Mouse (Mus musculus) left cerebral cortex, adult 2 months (tissue): ENCODE measurements at regions not wholly inside any gene's neighbourhood (a gene's known extent, or its start where the extent isn't known, plus 50 kb on each side); places are given as distances from the start of the nearest gene placed in this dataset.
A peak's percentile ranks its signal among the peaks of the same experiment; 100 is the strongest.

ENCODE experiments used
- DNase-seq, 2 experiments: peaks; one replicate each; pipeline ENCODE4 v3.0.0; 2021 to 2022; ENCODE audit warnings: low spot score in 2 of 2, mixed read lengths in 1 of 2; ENCODE audit errors: extremely low spot score in 1 of 2
- H3K27ac ChIP-seq: fragments of 200-600 bp; 2 replicates; pipeline ENCODE4 v1.8.1; 2022
- H3K4me3 ChIP-seq: fragments of 200-600 bp; 2 replicates; pipeline ENCODE4 v1.8.1; 2022
- CTCF ChIP-seq: fragments of 200-600 bp; IDR thresholded peaks from 2 replicates; pipeline ENCODE4 v1.8.1; 2022; ENCODE audit warnings: antibody characterized with exemption, mild to moderate bottlenecking, moderate library complexity
- intact Hi-C: fragments of 180-260 bp; cut with DNase I; formaldehyde crosslinking; loops from one replicate; pipeline ENCODE4 v1.15.1; 2025

GRCm38 (mm10) chr10:53852091-53852490 lies 101.2 kb upstream of the Fam184a start:
- DNase-seq: no peak
- Histone ChIP-seq H3K27ac (no peak overlapping the region), H3K4me3 (no peak overlapping the region)
- intact Hi-C loops: no loop called here
- TF ChIP-seq CTCF: no peak

- intact Hi-C loops: no loop called here
- no peak overlapping the region for H3K27ac ChIP-seq
- no peak for TF ChIP-seq CTCF
- no peak for DNase-seq
- no peak overlapping the region for H3K4me3 ChIP-seq
Measured at GRCm38 (mm10) chr10:53850568-53850967, 99.6 kb upstream of the Fam184a start.

GRCm38 (mm10) chr10:53813244-53813620 lies 62.3 kb upstream of the Fam184a start:
- Histone ChIP-seq H3K27ac (no peak overlapping the region), H3K4me3 (no peak overlapping the region)
- intact Hi-C loops: no loop called here
- no peak for TF ChIP-seq CTCF
- no peak for DNase-seq

GRCm38 (mm10) chr10:53812597-53813243 lies 61.8 kb upstream of the Fam184a start:
- intact Hi-C loops: no loop called here
- Histone ChIP-seq H3K27ac (no peak overlapping the region), H3K4me3 (peak overlapping the region; percentile 9; the same call in 1 of the 2 replicates)
- DNase-seq: no peak
- TF ChIP-seq CTCF: peak; percentile 74

GRCm38 (mm10) chr10:53811904-53812596 lies 61.1 kb upstream of the Fam184a start:
- no peak for DNase-seq
- H3K27ac ChIP-seq: no peak overlapping the region
- H3K4me3 ChIP-seq: peak overlapping the region; percentile 9; the same call in 1 of the 2 replicates
- intact Hi-C loops: no loop called here
- no peak for TF ChIP-seq CTCF

- no peak overlapping the region for H3K4me3 ChIP-seq
- peak; percentile 4; the same call in 1 of the 2 replicates for TF ChIP-seq CTCF
- no peak for DNase-seq
- H3K27ac ChIP-seq: no peak overlapping the region
- intact Hi-C loops: no loop called here
Measured at GRCm38 (mm10) chr10:53806697-53807096, 55.8 kb upstream of the Fam184a start.

- DNase-seq: no peak
- no peak for TF ChIP-seq CTCF
- no peak overlapping the region for H3K27ac ChIP-seq
- intact Hi-C loops: no loop called here
- no peak overlapping the region for H3K4me3 ChIP-seq
Measured at GRCm38 (mm10) chr10:53801048-53801641, 50.2 kb upstream of the Fam184a start.
